Mouse (Mus musculus): ENCODE results near the gene Zfp639. TPM values are rescaled to one million over a fixed set of nuclear protein-coding genes. Genes with fewer than 3 reads are reported as not detected.

Gene Zfp639
- polyA plus RNA-seq, 1 experiment from 2014 or later, result 36.0 TPM

DNA sequence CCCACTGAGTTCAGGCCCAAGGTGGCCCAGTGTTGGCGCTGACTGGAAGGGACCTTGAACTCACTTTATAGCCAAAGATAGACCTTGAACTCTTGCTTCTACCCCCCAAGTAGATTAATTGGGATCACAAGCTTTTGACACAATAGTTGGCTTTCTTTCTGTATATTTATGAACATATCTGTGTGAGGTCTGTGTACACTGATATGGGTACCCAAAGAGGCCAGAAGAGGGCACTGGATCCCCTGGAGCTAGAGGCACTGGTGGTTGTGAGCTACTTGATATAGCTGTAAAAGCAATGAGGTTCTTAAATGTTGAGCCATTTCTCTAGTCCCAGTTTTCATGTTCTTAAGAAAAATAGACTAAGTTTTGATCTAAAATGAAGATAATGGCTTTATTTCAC lies 43.0 kb downstream of the Zfp639 start:
- Histone ChIP-seq H3K4me1 (no peaks in the 10 kb centered on the region), H3K4me3 (no peak overlapping the region), H3K27ac (no peak overlapping the region), H3K27me3 (no peaks in the 10 kb centered on the region), H3K4me2 (no peak overlapping the region), H3K9me3 (no peaks in the 10 kb centered on the region), H3K36me3 (peaks cover 44% of the 10 kb centered on the region), H3K9ac (no peak overlapping the region)
- 100% methylated on average over 1 of the region's 1 CpGs for WGBS
- no peak for ATAC-seq (ENCODE audit: insufficient number of reproducible peaks, low FRiP score, low TSS enrichment, low read depth)

GRCm38 (mm10) chr3:32563401-32563800 lies 53.3 kb downstream of the Zfp639 start:
- Histone ChIP-seq H3K9me3 (no peaks in the 10 kb centered on the region), H3K4me3 (no peak overlapping the region), H3K27ac (no peak overlapping the region), H3K36me3 (peaks cover 63% of the 10 kb centered on the region), H3K4me1 (no peaks in the 10 kb centered on the region), H3K4me2 (no peak overlapping the region), H3K27me3 (no peaks in the 10 kb centered on the region), H3K9ac (no peak overlapping the region)
- ATAC-seq (ENCODE audit: insufficient number of reproducible peaks, low FRiP score, low TSS enrichment, low read depth), result no peak
- 88% methylated on average over 6 of the region's 6 CpGs for WGBS

Other genes with a start within 250 kb of the Zfp639 start
- 4.9 and 6.0 TPM in 2 replicates for gene Zmat3, start 144.2 kb upstream of the Zfp639 start, polyA plus RNA-seq (2015; fragmentation: Nextera tagmentation; extraction: Ambion mirVana)
- gene Pik3ca, start 112.6 kb upstream of the Zfp639 start, polyA plus RNA-seq (2015; fragmentation: Nextera tagmentation; extraction: Ambion mirVana), result 7.3 and 11.1 TPM in 2 replicates
- gene Kcnmb3, start 18.0 kb upstream of the Zfp639 start, polyA plus RNA-seq (2015; fragmentation: Nextera tagmentation; extraction: Ambion mirVana), result not detected in 2 replicates
- 26.5 and 29.1 TPM in 2 replicates for gene Mfn1, start 19.2 kb downstream of the Zfp639 start, polyA plus RNA-seq (2015; fragmentation: Nextera tagmentation; extraction: Ambion mirVana)
- 92.8 and 98.0 TPM in 2 replicates for gene Gnb4, start 106.3 kb downstream of the Zfp639 start, polyA plus RNA-seq (2015; fragmentation: Nextera tagmentation; extraction: Ambion mirVana)
- gene Actl6a, start 196.0 kb downstream of the Zfp639 start, polyA plus RNA-seq (2015; fragmentation: Nextera tagmentation; extraction: Ambion mirVana), result 113 and 117 TPM in 2 replicates
- 263 and 276 TPM in 2 replicates for gene Ndufb5, start 226.7 kb downstream of the Zfp639 start, polyA plus RNA-seq (2015; fragmentation: Nextera tagmentation; extraction: Ambion mirVana)
- 24.2 and 27.4 TPM in 2 replicates for gene Mrpl47, start 227.3 kb downstream of the Zfp639 start, polyA plus RNA-seq (2015; fragmentation: Nextera tagmentation; extraction: Ambion mirVana)